In genomic region chr17:3328820-3329219, GRCm38 (mm10) we compare ENCODE assay signal across 15 mouse cellular contexts.
"Had no signal": no experiment of that assay in that cellular context is flagged by ENCODE, and none has a peak within 500 bp of the region (broad histone marks: within the 10 kb centered on the region; RNA-seq: fewer than 3 reads in every experiment).

No protein-coding gene starts in this region.

- DNase-seq: kidney, adult 18-20 months; kidney, postnatal 14 days; left cerebral cortex, postnatal 4 days; liver; lung, adult 18-20 months; lung, postnatal 36 days; retina, postnatal 1 day; thymus, adult 2 months; thymus, postnatal 25 days had no signal

- H3K4me2 ChIP-seq: kidney, embryonic 15.5 days; midbrain, embryonic 13.5 days; neural tube, embryonic 12.5 days; stomach, embryonic 15.5 days had no signal

- H3K4me3 ChIP-seq: kidney, embryonic 15.5 days; midbrain, embryonic 13.5 days; neural tube, embryonic 12.5 days; stomach, embryonic 15.5 days had no signal

- ATAC-seq: lung, postnatal 0 days; midbrain, embryonic 13.5 days had no signal

- H3K9me3 ChIP-seq: kidney, embryonic 15.5 days; midbrain, embryonic 13.5 days; neural tube, embryonic 12.5 days; stomach, embryonic 15.5 days had no signal

- H3K36me3 ChIP-seq: kidney, embryonic 15.5 days; midbrain, embryonic 13.5 days; neural tube, embryonic 12.5 days; stomach, embryonic 15.5 days had no signal

- H3K27ac ChIP-seq: kidney, embryonic 15.5 days; liver, embryonic 14.5 days; midbrain, embryonic 13.5 days; neural tube, embryonic 12.5 days; stomach, embryonic 15.5 days had no signal

- H3K27me3 ChIP-seq: stomach, embryonic 15.5 days had no signal

- H3K9ac ChIP-seq: kidney, embryonic 15.5 days; liver, embryonic 14.5 days; midbrain, embryonic 13.5 days; neural tube, embryonic 12.5 days; stomach, embryonic 15.5 days had no signal
